Mouse (Mus musculus) embryo, embryonic 9.5 days (tissue): ENCODE data around the gene Mup7.
"Not testable (repeated sequence)": the region's sequence is repeated elsewhere in the genome, so short reads cannot be mapped to it uniquely, and the experiment has no call there.

Experiments used
- DNase-seq: peaks from one replicate; pipeline ENCODE4 v3.0.0-alpha.2; 2017; ENCODE audit errors: extremely low spot score

Mup7 gene

DNA sequence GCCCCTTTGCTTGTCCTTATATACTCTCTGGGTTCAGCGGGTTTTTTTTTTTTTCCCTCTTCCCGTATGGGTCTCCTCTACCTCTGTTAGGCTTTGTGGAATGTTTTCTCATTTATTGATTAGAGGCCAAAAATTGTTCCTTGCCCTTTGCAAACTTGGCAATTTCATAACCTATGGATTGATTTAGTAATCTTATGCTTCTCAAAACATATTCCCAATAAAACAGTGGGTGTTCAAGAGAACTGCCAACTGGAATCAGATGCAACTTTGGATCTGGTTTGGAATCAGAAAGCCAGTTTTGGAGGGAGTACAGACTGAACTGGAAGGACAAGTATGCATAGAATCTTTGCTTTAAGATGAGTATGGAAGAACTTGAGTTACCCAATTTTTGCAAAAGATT, at the start of gene Mup7:
Gene Mup7, minus strand, starts transcription at position 101 of the 400 bp plus-strand sequence.
- not testable (repeated sequence) for DNase-seq

DNA sequence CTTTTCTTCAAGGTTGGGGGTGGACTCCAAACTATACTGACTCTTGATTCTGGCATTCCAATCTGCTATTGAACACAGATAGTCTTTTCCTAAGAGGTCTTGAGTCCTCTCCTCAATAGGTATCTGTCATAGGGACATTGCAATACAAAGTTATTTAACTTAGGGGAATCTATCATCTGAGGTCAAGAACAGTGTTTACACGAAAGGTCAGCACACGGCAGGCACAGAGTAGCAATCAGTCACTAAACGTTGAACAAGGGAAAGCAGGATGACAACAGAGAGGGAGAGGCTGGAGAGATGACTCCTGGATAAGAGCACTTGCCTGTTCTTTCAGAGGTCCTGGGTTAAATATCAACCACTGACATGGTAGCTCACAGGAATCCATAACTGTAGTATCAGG, 9.6 kb upstream of the Mup7 start:
- not testable (repeated sequence) for DNase-seq

DNA sequence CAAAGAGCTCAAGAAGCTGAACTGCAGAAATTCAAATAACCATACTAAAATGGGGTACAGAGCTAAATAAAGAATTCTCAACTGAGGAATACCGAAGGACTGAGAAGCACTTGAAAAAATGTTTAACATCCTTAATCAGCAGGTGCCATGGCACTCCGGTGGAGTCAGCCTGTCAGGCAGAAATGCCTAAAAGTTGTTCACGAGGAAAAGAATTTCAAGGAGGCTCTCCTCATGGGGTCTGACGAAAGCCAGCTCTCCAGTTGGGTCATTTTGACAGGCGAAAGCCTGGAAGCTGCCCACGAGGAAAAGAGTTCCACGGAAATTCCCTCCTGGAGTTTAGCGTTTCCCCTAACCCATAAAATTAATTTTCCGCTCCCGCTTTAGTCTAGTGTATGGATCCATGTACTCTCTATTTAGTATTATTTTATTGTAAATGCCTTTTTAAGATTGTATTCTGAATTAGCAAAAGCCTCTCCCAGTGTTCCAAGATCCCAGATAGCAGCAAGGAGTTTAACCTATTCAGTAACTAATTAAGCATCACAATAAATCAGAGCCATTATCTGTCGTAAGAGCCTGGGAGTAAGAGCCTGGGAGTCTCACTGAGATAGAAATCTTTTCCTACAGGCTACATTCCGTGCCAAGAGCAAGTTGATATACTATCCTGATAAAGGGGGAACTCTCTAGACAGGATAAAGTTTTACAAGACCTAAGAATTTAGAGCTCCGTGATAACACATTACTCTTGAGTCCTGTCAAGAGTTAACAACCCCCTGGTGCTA, 40.8 kb downstream of the Mup7 start:
- DNase-seq: not testable (repeated sequence)

DNA sequence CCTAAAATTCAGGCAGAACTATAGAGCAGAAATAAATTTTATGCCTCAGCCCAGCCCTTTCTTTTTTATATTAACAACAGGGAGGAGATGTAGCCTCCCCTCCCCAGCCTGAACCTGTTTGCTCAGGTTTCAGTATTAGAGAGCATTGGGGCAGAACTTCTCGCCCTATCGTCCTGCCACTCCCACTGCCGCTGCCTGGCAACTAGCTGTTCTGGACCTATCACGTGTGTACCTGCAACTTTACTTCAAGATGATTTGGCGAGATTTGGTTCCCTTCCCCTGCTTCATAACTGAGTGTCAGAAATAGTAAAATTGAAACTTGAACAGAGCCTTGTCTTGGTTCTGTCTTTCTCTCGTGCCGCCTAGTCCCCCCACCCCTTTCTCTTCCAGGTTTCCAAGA, 50.1 kb downstream of the Mup7 start:
- not testable (repeated sequence) for DNase-seq
